Mouse (Mus musculus) intestine, embryonic 15.5 days (tissue): ENCODE measurements around the gene 4922502D21Rik. TPM values are rescaled to one million over a fixed set of nuclear protein-coding genes. Genes with fewer than 3 reads are reported as not detected.
"Not testable (repeated sequence)": the region's sequence is repeated elsewhere in the genome, so short reads cannot be mapped to it uniquely, and the experiment has no call there.

Experiments used
- ATAC-seq: fragments of 200-750 bp; cut with Nextera tagmentation; 2 replicates; pipeline ENCODE4 v1.8.0; 2017; ENCODE audit warnings: moderate TSS enrichment, moderate library complexity
- H3K27ac ChIP-seq: fragments of 300-500 bp; sonication (generic); 2 replicates; pipeline ENCODE4 v1.5.1; 2015; ENCODE audit warnings: mild to moderate bottlenecking, inconsistent platforms
- H3K27me3 ChIP-seq: fragments of 300-500 bp; sonication (generic); replicated peaks from 2 replicates; pipeline ENCODE4 v1.6.1; 2015; ENCODE audit warnings: inconsistent platforms
- H3K36me3 ChIP-seq: fragments of 300-500 bp; sonication (generic); 2 replicates; pipeline ENCODE4 v1.6.1; 2015; ENCODE audit warnings: inconsistent platforms
- H3K4me1 ChIP-seq: fragments of 300-500 bp; sonication (generic); replicated peaks from 2 replicates; pipeline ENCODE4 v1.6.1; 2015; ENCODE audit warnings: inconsistent platforms
- H3K4me2 ChIP-seq: fragments of 300-500 bp; sonication (generic); replicated peaks from 2 replicates; pipeline ENCODE4 v1.6.1; 2015; ENCODE audit warnings: mild to moderate bottlenecking, inconsistent platforms
- H3K4me3 ChIP-seq: fragments of 300-500 bp; sonication (generic); replicated peaks from 2 replicates; pipeline ENCODE4 v1.5.1; 2015; ENCODE audit warnings: inconsistent platforms
- H3K9ac ChIP-seq: fragments of 300-500 bp; sonication (generic); 2 replicates; pipeline ENCODE4 v1.6.1; 2015; ENCODE audit warnings: inconsistent platforms
- H3K9me3 ChIP-seq: fragments of 300-500 bp; sonication (generic); 2 replicates; pipeline ENCODE4 v1.6.1; 2016; ENCODE audit warnings: inconsistent platforms
- WGBS: fragments of 180-500 bp; shearing (Covaris S2); methylation state at CpG from one replicate; pipeline ENCODE4 v1.1.7; 2015; 5-methylcytosine and 5-hydroxymethylcytosine counted together
- polyA plus RNA-seq: library from polyadenylated mRNA; unstranded; fragments of >200 nt; fragmentation: Nextera tagmentation; extraction: Ambion mirVana; gene quantifications from 2 replicates; pipeline ENCODE4 v1.2.1, GENCODE M21; 2015

The 4922502D21Rik gene
- polyA plus RNA-seq, 1 experiment from 2014 or later, result not detected

DNA sequence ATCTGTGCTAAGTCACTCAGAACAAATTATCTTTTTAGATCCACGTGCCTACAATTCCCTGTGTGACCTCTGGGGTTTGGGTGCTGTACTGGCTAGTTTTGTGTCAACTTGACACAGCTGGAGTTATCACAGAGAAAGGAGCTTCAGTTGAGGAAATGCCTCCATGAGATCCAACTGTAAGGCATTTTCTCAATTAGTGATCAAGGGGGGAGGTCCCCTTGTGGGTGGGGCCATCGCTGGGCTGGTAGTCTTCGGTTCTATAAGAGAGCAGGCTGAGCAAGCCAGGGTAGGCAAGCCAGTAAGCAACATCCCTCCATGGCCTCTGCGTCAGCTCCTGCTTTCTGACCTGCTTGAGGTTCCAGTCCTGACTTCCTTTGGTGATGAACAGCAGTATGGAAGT is 10.8 kb upstream of the 4922502D21Rik start, which contains the start of gene Clec12a:
Gene Clec12a, plus strand, starts transcription at position 301 of the 400 bp plus-strand sequence.
- not testable (repeated sequence) for H3K4me1 ChIP-seq, H3K4me3 ChIP-seq, H3K9ac ChIP-seq, ATAC-seq, H3K9me3 ChIP-seq, H3K4me2 ChIP-seq, H3K36me3 ChIP-seq, H3K27ac ChIP-seq, H3K27me3 ChIP-seq
- WGBS, result 83% methylated on average over 4 of the region's 4 CpGs

DNA sequence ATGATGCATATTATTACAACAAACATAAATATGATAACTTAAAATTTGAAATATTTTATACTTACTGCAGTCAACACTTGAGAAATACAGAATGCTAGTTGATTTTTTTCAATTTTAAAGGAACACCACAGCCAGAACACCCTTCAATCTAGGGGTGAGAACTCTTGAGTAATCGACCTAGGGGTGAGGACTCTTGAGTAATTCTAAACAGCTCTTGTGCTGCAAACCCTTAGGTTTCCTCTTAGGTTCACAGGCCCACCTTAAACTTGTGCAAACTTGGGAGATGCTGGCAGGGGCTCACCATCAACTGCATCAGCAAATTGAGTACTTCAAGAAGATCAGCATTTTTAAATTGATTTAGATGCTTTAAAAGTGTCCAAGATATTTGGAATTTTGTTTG is 6.2 kb upstream of the 4922502D21Rik start:
- ATAC-seq, result no peak
- no peak overlapping the region for H3K4me3 ChIP-seq
- WGBS, result 72% methylated on average over 1 of the region's 1 CpGs
- no peaks in the 10 kb centered on the region for H3K4me1 ChIP-seq
- no peak overlapping the region for H3K9ac ChIP-seq
- H3K36me3 ChIP-seq, result no peaks in the 10 kb centered on the region
- no peaks in the 10 kb centered on the region for H3K27me3 ChIP-seq
- H3K4me2 ChIP-seq, result no peak overlapping the region
- H3K27ac ChIP-seq, result no peak overlapping the region
- H3K9me3 ChIP-seq, result no peaks in the 10 kb centered on the region

DNA sequence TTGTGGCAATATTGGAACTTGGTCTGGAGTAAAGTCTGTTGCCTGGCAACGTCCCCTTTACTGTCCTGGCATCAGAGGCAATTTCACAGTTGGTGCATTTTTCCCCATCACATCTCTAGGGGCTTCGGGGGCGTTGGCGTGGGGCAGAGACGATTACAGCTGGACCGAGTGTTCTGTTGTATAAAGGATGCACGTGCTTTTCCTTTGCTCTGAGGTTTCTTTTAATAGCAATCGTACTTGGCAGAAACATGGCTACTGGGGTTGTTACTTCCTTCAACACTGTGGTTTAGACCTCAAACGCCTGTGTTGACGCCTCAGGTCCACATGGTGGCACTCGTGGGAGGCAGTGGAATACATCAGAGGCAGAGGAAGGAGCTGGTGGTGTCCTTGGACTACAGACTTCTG is 2.1 kb upstream of the 4922502D21Rik start:
- Histone ChIP-seq H3K9me3 (no peaks in the 10 kb centered on the region), H3K27ac (no peak overlapping the region), H3K9ac (no peak overlapping the region), H3K4me3 (no peak overlapping the region), H3K4me2 (no peak overlapping the region), H3K36me3 (no peaks in the 10 kb centered on the region), H3K4me1 (no peaks in the 10 kb centered on the region), H3K27me3 (no peaks in the 10 kb centered on the region)
- WGBS, result 36% methylated on average over 11 of the region's 11 CpGs
- ATAC-seq, result peak; percentile 82

DNA sequence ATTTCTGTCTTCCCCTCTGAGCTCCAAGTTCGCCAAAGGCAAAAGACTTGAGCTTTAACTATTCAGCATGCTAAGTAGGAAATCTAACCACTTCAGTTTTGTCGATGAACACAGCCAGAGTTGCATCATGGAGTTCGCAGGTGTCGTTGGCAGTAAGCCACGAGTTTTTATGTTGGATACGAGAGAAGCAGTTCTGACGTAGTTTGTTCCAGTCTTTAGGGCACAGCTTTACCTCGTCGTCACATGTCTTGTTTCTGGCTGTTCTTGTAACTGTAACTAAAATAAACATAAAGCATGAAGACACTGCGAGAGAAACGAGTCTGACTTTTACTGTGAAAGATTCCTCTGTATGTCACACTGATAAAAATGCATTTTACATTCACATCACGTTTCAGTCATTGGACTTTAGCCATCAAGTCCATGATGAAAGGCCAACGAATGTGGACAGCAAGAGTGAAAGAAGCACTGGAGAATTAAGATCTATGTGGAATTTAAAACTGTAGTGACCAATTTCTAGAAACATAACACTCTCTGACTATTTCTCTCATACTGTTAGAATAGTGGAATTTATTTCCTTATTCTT is 4.9 kb downstream of the 4922502D21Rik start:
- Histone ChIP-seq H3K4me1 (no peaks in the 10 kb centered on the region), H3K4me2 (no peak overlapping the region), H3K36me3 (no peaks in the 10 kb centered on the region), H3K9ac (no peak overlapping the region), H3K4me3 (no peak overlapping the region), H3K27me3 (no peaks in the 10 kb centered on the region), H3K27ac (no peak overlapping the region), H3K9me3 (no peaks in the 10 kb centered on the region)
- 58% methylated on average over 13 of the region's 13 CpGs for whole genome bisulfite sequencing
- no peak for ATAC-seq

DNA sequence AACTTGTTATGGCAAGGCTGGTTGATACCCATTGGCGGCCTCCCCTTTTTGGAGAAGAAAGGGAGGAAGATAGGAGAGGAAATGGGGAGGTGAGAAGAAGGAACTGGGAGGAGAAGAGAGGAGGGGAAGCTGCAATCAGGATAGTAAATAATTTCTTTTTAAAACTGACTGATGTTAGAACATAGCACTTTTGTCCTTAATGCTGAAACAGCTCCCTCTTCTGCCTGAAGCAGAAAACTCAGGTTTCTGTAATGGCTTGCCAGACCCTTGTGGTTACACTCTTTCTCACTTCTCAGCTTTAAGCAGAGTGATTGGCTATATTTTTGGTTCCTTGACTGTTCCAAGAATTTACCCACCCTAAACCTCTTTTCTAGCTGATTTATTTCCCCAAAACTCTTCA is 5.6 kb downstream of the 4922502D21Rik start:
- Histone ChIP-seq H3K9me3 (no peaks in the 10 kb centered on the region), H3K9ac (no peak overlapping the region), H3K27me3 (no peaks in the 10 kb centered on the region), H3K36me3 (no peaks in the 10 kb centered on the region), H3K4me1 (no peaks in the 10 kb centered on the region), H3K4me3 (no peak overlapping the region), H3K27ac (no peak overlapping the region), H3K4me2 (no peak overlapping the region)
- ATAC-seq, result no peak
- 79% methylated on average over 1 of the region's 1 CpGs for WGBS

DNA sequence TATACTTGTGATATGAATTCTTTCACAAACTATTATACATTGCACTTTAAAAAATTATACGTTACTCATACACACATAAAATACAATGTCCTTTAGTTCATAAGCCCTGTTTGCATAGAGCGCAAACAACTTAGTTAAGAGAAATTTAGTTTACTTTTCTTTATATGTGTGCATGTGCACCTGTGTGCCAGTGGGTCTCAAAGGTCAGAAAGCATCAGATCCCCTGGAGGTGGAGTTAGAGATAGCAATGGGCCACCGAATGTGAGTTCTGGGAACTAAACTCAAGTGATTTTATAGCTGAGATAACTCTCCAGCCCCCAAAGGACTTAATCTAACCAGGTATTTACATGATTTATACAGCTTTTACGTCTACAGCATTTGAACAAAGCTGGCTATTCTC is 12.3 kb downstream of the 4922502D21Rik start:
- 60% methylated on average over 4 of the region's 4 CpGs for WGBS
- ATAC-seq, result peak; percentile 78

DNA sequence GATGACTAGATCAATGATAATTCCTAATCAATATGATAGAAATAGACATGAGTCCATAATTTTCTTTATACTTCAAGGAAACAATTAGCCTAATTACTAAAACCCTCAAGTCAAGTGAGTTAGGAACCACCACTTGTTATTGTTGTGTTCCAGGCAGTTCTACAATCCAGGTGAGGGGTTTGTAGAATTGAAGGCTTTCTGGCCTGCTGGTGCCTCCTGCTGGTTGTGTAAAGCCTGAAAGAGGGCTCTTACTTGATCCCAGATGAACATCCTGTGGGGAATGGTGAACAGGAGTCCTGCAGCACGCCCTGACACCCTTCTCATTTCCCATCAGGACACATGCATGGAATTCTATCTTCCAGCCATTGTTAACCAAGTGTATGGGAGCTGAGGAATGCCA is 13.2 kb downstream of the 4922502D21Rik start:
- no peak overlapping the region for H3K9ac ChIP-seq
- no peaks in the 10 kb centered on the region for H3K4me1 ChIP-seq
- no peaks in the 10 kb centered on the region for H3K36me3 ChIP-seq
- no peaks in the 10 kb centered on the region for H3K27me3 ChIP-seq
- no peak overlapping the region for H3K4me3 ChIP-seq
- WGBS, result 45% methylated on average over 1 of the region's 1 CpGs
- ATAC-seq, result no peak
- H3K27ac ChIP-seq, result no peak overlapping the region
- H3K9me3 ChIP-seq, result no peaks in the 10 kb centered on the region
- no peak overlapping the region for H3K4me2 ChIP-seq

More for the DNA sequence above, 12.3 kb downstream of the 4922502D21Rik start:
- H3K4me3 ChIP-seq, result no peak overlapping the region
- H3K9ac ChIP-seq, result no peak overlapping the region
- H3K4me1 ChIP-seq, result no peaks in the 10 kb centered on the region
- H3K9me3 ChIP-seq, result no peaks in the 10 kb centered on the region
- H3K36me3 ChIP-seq, result no peaks in the 10 kb centered on the region
- no peaks in the 10 kb centered on the region for H3K27me3 ChIP-seq
- no peak overlapping the region for H3K27ac ChIP-seq
- no peak overlapping the region for H3K4me2 ChIP-seq

DNA sequence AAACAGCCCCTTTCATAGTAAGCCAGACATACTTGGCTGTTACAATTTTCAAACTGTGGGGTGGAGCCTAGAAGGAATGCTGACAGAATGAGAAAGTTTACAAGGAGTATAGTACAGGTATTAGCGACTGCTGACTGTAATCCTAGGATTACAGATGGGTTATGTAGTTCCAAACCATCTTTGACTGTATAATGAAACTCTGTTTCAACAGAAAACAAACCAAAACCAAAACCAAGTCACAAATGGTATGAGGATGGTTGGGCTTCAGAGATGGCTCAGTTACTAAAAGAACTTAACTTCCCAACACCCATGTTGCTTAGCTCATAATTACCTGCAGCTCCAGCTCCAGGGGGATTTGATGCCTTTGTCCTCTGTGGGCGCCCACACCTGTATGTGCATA is 15.1 kb downstream of the 4922502D21Rik start:
- ATAC-seq, result no peak

DNA sequence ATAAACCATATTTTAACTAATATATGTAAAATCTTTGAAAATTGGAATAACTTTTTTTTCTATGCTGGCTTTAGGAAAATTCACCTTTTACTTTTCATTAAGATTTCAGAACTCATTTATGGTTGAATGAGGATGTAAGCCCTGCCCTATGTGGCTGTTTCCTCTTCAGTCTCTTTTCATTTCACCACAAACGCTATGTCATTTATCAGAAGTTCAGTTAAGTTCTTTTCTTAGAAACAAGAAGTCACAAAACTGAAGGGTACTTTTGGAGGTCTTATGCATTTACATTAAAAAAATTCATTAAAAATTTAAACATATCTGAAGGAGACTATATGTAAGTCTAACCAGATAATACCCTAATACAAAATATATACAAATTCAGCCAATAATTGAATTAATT is 15.9 kb downstream of the 4922502D21Rik start:
- no peaks in the 10 kb centered on the region for H3K27me3 ChIP-seq
- ATAC-seq, result no peak
- no peak overlapping the region for H3K27ac ChIP-seq
- no peaks in the 10 kb centered on the region for H3K9me3 ChIP-seq
- H3K4me3 ChIP-seq, result no peak overlapping the region
- no peak overlapping the region for H3K4me2 ChIP-seq
- 72% methylated on average over 1 of the region's 1 CpGs for WGBS
- no peaks in the 10 kb centered on the region for H3K4me1 ChIP-seq
- no peak overlapping the region for H3K9ac ChIP-seq
- no peaks in the 10 kb centered on the region for H3K36me3 ChIP-seq

More for the DNA sequence above, 15.1 kb downstream of the 4922502D21Rik start:
- Histone ChIP-seq H3K9ac (no peak overlapping the region), H3K27ac (no peak overlapping the region), H3K4me2 (no peak overlapping the region), H3K4me1 (no peaks in the 10 kb centered on the region), H3K27me3 (no peaks in the 10 kb centered on the region), H3K36me3 (no peaks in the 10 kb centered on the region), H3K9me3 (no peaks in the 10 kb centered on the region), H3K4me3 (no peak overlapping the region)
- WGBS, result 69% methylated on average over 2 of the region's 2 CpGs

DNA sequence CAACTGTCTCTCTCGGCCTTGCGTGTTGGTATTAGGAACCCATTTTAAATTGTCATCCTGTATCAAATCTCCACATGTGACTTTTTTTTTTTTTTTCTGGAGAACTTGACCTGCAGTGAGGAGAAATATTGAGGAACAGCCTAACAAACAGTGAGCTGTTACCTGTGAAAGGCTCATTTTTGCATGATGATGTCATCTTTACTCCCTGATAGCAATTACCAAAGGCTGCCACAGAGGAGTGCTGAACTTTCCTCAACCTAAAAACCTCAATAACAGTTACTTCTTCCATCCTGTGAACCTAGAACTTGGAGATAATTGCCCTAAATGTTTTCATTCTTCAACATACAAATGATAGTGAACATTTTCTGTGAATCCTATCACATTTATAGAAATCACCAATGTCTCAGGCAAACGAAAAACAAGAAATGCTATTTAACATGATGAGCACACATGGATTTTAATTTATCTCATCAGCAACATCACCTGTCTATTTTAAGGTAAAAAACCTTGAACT is 16.9 kb downstream of the 4922502D21Rik start:
- ATAC-seq, result no peak
- Histone ChIP-seq H3K36me3 (no peaks in the 10 kb centered on the region), H3K4me1 (no peaks in the 10 kb centered on the region), H3K9me3 (no peaks in the 10 kb centered on the region), H3K4me2 (no peak overlapping the region), H3K9ac (no peak overlapping the region), H3K27me3 (no peaks in the 10 kb centered on the region), H3K27ac (no peak overlapping the region), H3K4me3 (no peak overlapping the region)
- 81% methylated on average over 3 of the region's 3 CpGs for WGBS

DNA sequence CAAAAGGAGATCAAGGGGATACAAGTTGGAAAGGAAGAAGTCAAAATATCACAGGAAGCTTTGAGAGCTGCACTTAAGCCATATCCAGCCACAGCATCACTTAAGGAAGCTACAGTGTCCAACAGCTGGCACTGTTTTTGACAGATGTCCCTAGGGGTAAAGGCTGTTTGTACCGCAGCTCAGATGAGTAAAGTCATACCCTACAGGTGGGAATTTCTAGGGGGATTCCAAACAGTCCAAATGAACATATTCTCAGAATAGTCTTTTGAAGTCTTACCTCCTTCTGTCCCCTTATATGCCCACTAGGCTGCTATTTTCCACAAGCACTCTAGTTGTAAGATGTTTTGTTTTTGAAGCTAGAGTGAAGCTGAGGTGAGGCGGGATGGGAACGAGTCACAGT is 19.1 kb downstream of the 4922502D21Rik start:
- Histone ChIP-seq H3K4me2 (no peak overlapping the region), H3K9ac (no peak overlapping the region), H3K36me3 (no peaks in the 10 kb centered on the region), H3K9me3 (no peaks in the 10 kb centered on the region), H3K4me1 (no peaks in the 10 kb centered on the region), H3K27me3 (no peaks in the 10 kb centered on the region), H3K27ac (no peak overlapping the region), H3K4me3 (no peak overlapping the region)
- 77% methylated on average over 3 of the region's 3 CpGs for WGBS
- ATAC-seq, result no peak

DNA sequence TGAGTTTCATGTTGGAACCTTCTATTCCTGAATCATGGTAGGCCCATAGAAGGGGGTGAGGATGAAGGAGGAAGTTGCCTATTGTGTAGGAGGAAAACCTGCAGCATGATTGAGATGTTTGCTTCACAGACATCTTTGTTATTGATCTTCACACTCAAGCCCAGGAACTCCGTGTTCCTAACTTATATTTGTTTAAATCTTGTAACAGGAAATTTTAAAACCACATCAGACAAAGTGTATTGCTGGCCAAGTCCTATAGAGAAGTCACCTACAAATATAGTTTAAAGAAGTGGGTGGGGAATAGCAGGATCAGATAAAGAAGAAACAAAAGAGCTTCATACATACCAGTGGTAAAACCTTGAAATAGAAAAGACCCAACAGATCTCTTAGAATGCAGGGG is 27.4 kb downstream of the 4922502D21Rik start:
- Histone ChIP-seq H3K9ac (no peak overlapping the region), H3K4me2 (no peak overlapping the region), H3K27ac (no peak overlapping the region), H3K4me3 (no peak overlapping the region), H3K36me3 (no peaks in the 10 kb centered on the region), H3K27me3 (no peaks in the 10 kb centered on the region), H3K9me3 (no peaks in the 10 kb centered on the region), H3K4me1 (no peaks in the 10 kb centered on the region)
- 62% methylated on average over 1 of the region's 1 CpGs for WGBS
- ATAC-seq, result no peak

DNA sequence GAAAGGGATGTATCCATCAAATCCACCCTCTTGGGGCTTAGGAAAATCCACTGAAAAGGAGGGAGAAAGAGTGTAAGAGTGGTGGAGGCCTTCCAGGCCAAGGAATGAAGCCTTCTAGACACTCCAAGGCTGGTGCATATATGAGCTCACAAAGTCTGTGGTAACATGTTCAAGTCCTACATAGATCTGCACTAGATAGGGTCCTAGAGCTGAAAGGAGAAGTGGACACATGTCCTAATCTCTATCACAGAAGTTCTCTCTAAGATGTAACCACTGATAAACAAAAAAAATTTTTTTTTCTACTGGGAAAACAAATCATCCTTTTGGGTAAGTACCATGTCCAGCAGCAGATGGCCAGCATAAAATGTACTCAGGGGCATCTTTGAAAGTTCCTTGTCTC is 42.9 kb downstream of the 4922502D21Rik start:
- Histone ChIP-seq H3K9me3 (no peaks in the 10 kb centered on the region), H3K27ac (no peak overlapping the region), H3K27me3 (no peaks in the 10 kb centered on the region), H3K36me3 (no peaks in the 10 kb centered on the region), H3K4me3 (no peak overlapping the region), H3K9ac (no peak overlapping the region), H3K4me1 (no peaks in the 10 kb centered on the region), H3K4me2 (no peak overlapping the region)
- no peak for ATAC-seq
